Mouse (Mus musculus) CH12.LX (cell line): ENCODE results near the gene Trpm7. TPM values are rescaled to one million over a fixed set of nuclear protein-coding genes. Genes with fewer than 3 reads are reported as not detected.

Experiments used
- DNase-seq: peaks from one replicate; pipeline ENCODE4 v3.0.0-alpha.2; 2013; ENCODE audit errors: extremely low read depth
- H3K27ac ChIP-seq: 2 replicates; pipeline ENCODE4 v1.5.1; 2012; ENCODE audit warnings: low read depth, mild to moderate bottlenecking, control low read depth, moderate library complexity; ENCODE audit not compliant: insufficient read depth
- H3K27me3 ChIP-seq: replicated peaks from 2 replicates; pipeline ENCODE3; 2012; ENCODE audit warnings: inconsistent platforms
- H3K36me3 ChIP-seq, 2 experiments: replicated peaks in 1 of 2; 2 replicates each; pipeline versions ENCODE3 to v1.6.1; 2012; ENCODE audit warnings: inconsistent platforms in 1 of 2, low read length in 1 of 2, mild to moderate bottlenecking in 1 of 2, mixed read lengths in 1 of 2, moderate library complexity in 1 of 2; ENCODE audit not compliant: control insufficient read depth in 1 of 2, insufficient read depth in 1 of 2
- H3K4me1 ChIP-seq, 2 experiments: 2 replicates each; pipeline ENCODE4 v1.6.1; 2012; ENCODE audit warnings: inconsistent platforms in 1 of 2, moderate library complexity in 1 of 2; ENCODE audit not compliant: insufficient read depth in 2 of 2, control insufficient read depth in 1 of 2
- H3K4me2 ChIP-seq: 2 replicates; pipeline ENCODE4 v1.6.1; 2012; ENCODE audit warnings: low read depth, mild to moderate bottlenecking, control low read depth; ENCODE audit not compliant: poor library complexity, insufficient read depth, severe bottlenecking
- H3K4me3 ChIP-seq, 3 experiments: fragments of 150-350 bp in 1 of 3; sonication (generic) in 1 of 3; replicated peaks in 1 of 3; 2 replicates each; pipeline versions ENCODE3 to v1.5.1; 2011 to 2012; ENCODE audit warnings: low read depth in 2 of 3, low read length in 2 of 3, mild to moderate bottlenecking in 2 of 3, moderate library complexity in 2 of 3, control low read depth in 1 of 3, improper control_type of control experiment in 1 of 3, inconsistent platforms in 1 of 3, mixed read lengths in 1 of 3; ENCODE audit not compliant: poor library complexity in 1 of 3
- H3K79me2 ChIP-seq: replicated peaks from 2 replicates; pipeline ENCODE4 v1.6.1; 2012; ENCODE audit warnings: mild to moderate bottlenecking, moderate library complexity; ENCODE audit not compliant: control insufficient read depth, poor library complexity, insufficient read depth, severe bottlenecking; ENCODE audit errors: extremely low read depth
- H3K9ac ChIP-seq: 2 replicates; pipeline ENCODE4 v1.6.1; 2012; ENCODE audit warnings: low read depth, mild to moderate bottlenecking, control low read depth, moderate library complexity; ENCODE audit not compliant: insufficient read depth
- H3K9me3 ChIP-seq: replicated peaks from 2 replicates; pipeline ENCODE3; 2012; ENCODE audit warnings: low read length, inconsistent platforms, mixed read lengths
- BHLHE40 ChIP-seq: IDR thresholded peaks from 2 replicates; pipeline ENCODE4 v1.6.1; 2011; ENCODE audit warnings: mild to moderate bottlenecking, low read depth, low read length, improper control_type of control experiment
- CHD1 ChIP-seq: IDR thresholded peaks from 2 replicates; pipeline ENCODE4 v1.6.1; 2012; ENCODE audit warnings: low read depth, low read length, improper control_type of control experiment, inconsistent platforms
- E2F4 ChIP-seq: IDR thresholded peaks from 2 replicates; pipeline ENCODE4 v1.6.1; 2011; ENCODE audit warnings: low read depth, low read length, improper control_type of control experiment; ENCODE audit not compliant: insufficient replicate concordance
- EP300 ChIP-seq: IDR thresholded peaks from 2 replicates; pipeline ENCODE4 v1.6.1; 2011; ENCODE audit warnings: low read length, improper control_type of control experiment
- ETS1 ChIP-seq: conservative IDR thresholded peaks from 2 replicates; pipeline ENCODE4 v1.6.1; 2012; ENCODE audit warnings: low read depth, mild to moderate bottlenecking, inconsistent platforms, low read length, improper control_type of control experiment, moderate library complexity
- GABPA ChIP-seq: IDR thresholded peaks from 2 replicates; pipeline ENCODE4 v1.6.1; 2012; ENCODE audit warnings: low read depth, low read length, improper control_type of control experiment, inconsistent platforms; ENCODE audit not compliant: insufficient replicate concordance
- HCFC1 ChIP-seq: IDR thresholded peaks from 2 replicates; pipeline ENCODE4 v1.6.1; 2012; ENCODE audit warnings: low read depth, mild to moderate bottlenecking, inconsistent platforms, low read length, improper control_type of control experiment
- IRF4 ChIP-seq: IDR thresholded peaks from 2 replicates; pipeline ENCODE4 v1.6.1; 2014; ENCODE audit warnings: low read depth, mild to moderate bottlenecking, inconsistent platforms, low read length, improper control_type of control experiment
- JUND ChIP-seq: conservative IDR thresholded peaks from 2 replicates; pipeline ENCODE4 v1.6.1; 2011; ENCODE audit warnings: low read depth, low read length, improper control_type of control experiment
- KAT2A ChIP-seq: IDR thresholded peaks from 2 replicates; pipeline ENCODE4 v1.6.1; 2012; ENCODE audit warnings: low read length, improper control_type of control experiment, inconsistent platforms; ENCODE audit not compliant: insufficient replicate concordance
- MAX ChIP-seq: IDR thresholded peaks from 2 replicates; pipeline ENCODE4 v1.6.1; 2011; ENCODE audit warnings: low read length, improper control_type of control experiment
- MAZ ChIP-seq: IDR thresholded peaks from 2 replicates; pipeline ENCODE4 v1.6.1; 2012; ENCODE audit warnings: low read depth, mild to moderate bottlenecking, inconsistent platforms, low read length, improper control_type of control experiment, moderate library complexity
- MEF2A ChIP-seq: IDR thresholded peaks from 2 replicates; pipeline ENCODE4 v1.6.1; 2014; ENCODE audit warnings: low read depth, mild to moderate bottlenecking, inconsistent platforms, low read length, improper control_type of control experiment, borderline replicate concordance
- NELFE ChIP-seq: IDR thresholded peaks from 2 replicates; pipeline ENCODE4 v1.6.1; 2011; ENCODE audit warnings: low read depth, low read length, improper control_type of control experiment
- NRF1 ChIP-seq: IDR thresholded peaks from 2 replicates; pipeline ENCODE4 v1.6.1; 2014; ENCODE audit warnings: low read depth, mild to moderate bottlenecking, inconsistent platforms, low read length, improper control_type of control experiment, moderate library complexity
- PAX5 ChIP-seq: IDR thresholded peaks from 2 replicates; pipeline ENCODE4 v1.6.1; 2012; ENCODE audit warnings: low read length, inconsistent platforms, mixed read lengths
- RAD21 ChIP-seq: IDR thresholded peaks from 2 replicates; pipeline ENCODE4 v1.6.1; 2011; ENCODE audit warnings: low read depth, mild to moderate bottlenecking, low read length, improper control_type of control experiment, moderate library complexity
- RCOR1 ChIP-seq: conservative IDR thresholded peaks from 2 replicates; pipeline ENCODE4 v1.6.1; 2012; ENCODE audit warnings: low read depth, mild to moderate bottlenecking, inconsistent platforms, low read length, improper control_type of control experiment
- SIN3A ChIP-seq: IDR thresholded peaks from 2 replicates; pipeline ENCODE4 v1.6.1; 2012; ENCODE audit warnings: low read length, improper control_type of control experiment, inconsistent platforms
- SMC3 ChIP-seq: IDR thresholded peaks from 2 replicates; pipeline ENCODE4 v1.6.1; 2011; ENCODE audit warnings: low read depth, low read length, improper control_type of control experiment
- TBP ChIP-seq: conservative IDR thresholded peaks from 2 replicates; pipeline ENCODE4 v1.6.1; 2011; ENCODE audit warnings: low read depth, low read length, improper control_type of control experiment
- TCF12 ChIP-seq: IDR thresholded peaks from 2 replicates; pipeline ENCODE4 v1.6.1; 2014; ENCODE audit warnings: low read depth, mild to moderate bottlenecking, inconsistent platforms, low read length, improper control_type of control experiment
- UBTF ChIP-seq: IDR thresholded peaks from 2 replicates; pipeline ENCODE4 v1.6.1; 2012; ENCODE audit warnings: low read depth, mild to moderate bottlenecking, inconsistent platforms, low read length, improper control_type of control experiment, moderate library complexity
- USF1 ChIP-seq: IDR thresholded peaks from 2 replicates; pipeline ENCODE4 v1.6.1; 2014; ENCODE audit warnings: low read depth, mild to moderate bottlenecking, inconsistent platforms, low read length, improper control_type of control experiment
- USF2 ChIP-seq: conservative IDR thresholded peaks from 2 replicates; pipeline ENCODE4 v1.6.1; 2011; ENCODE audit warnings: low read depth, low read length, improper control_type of control experiment
- ZC3H11A ChIP-seq: IDR thresholded peaks from 2 replicates; pipeline ENCODE4 v1.6.1; 2012; ENCODE audit warnings: low read depth, mild to moderate bottlenecking, inconsistent platforms, low read length, improper control_type of control experiment
- ZKSCAN1 ChIP-seq: IDR thresholded peaks from 2 replicates; pipeline ENCODE4 v1.6.1; 2012; ENCODE audit warnings: low read depth, inconsistent platforms, low read length, improper control_type of control experiment, borderline replicate concordance
- ZMIZ1 ChIP-seq: IDR thresholded peaks from 2 replicates; pipeline ENCODE4 v1.6.1; 2012; ENCODE audit warnings: low read depth, mild to moderate bottlenecking, inconsistent platforms, low read length, improper control_type of control experiment
- dilution Hi-C: fragments of 300-500 bp; cut with MboI; formaldehyde crosslinking; loops from 2 replicates; pipeline ENCODE4 v1.14.3; 2020; ENCODE audit warnings: low sequenced_read_pairs; ENCODE audit not compliant: extremely low pct_unique_long_range_greater_than_20kb, extremely low pct_ligation_motif_present
- in situ Hi-C: fragments of 300-500 bp; cut with MboI; formaldehyde crosslinking; loops from 3 replicates; pipeline ENCODE4 v1.14.3; 2019; ENCODE audit warnings: low sequenced_read_pairs, low pct_ligation_motif_present, low pct_unique_long_range_greater_than_20kb, mixed read lengths
- polyA plus RNA-seq: library from polyadenylated mRNA; unstranded; fragments of >175 nt; gene quantifications from 2 replicates; pipeline ENCODE4 v1.2.1, GENCODE M21; 2012; ENCODE audit warnings: low read depth; ENCODE audit not compliant: insufficient read length
- total RNA-seq, 2 experiments: library from RNA; depleted of rRNA; stranded (reverse); fragments of 300-350 nt in 1 of 2; fragments of >200 nt in 1 of 2; gene quantifications; 2 replicates each; pipeline ENCODE4 v1.2.3; 2012 to 2014

Gene Trpm7
- total and polyA plus RNA-seq, 3 experiments, result 14.1 to 30.1 (median 23.7) TPM

- H3K4me3 ChIP-seq, result no peak overlapping the region
- TF ChIP-seq NELFE (no peak), RCOR1 (no peak), NRF1 (no peak), GABPA (no peak), CHD1 (no peak), RAD21 (no peak), MAZ (no peak), USF2 (no peak), KAT2A (no peak), SIN3A (no peak), TCF12 (no peak), ETS1 (no peak), IRF4 (no peak), HCFC1 (no peak), MEF2A (no peak), ZC3H11A (no peak), E2F4 (no peak), PAX5 (no peak)
- TF ChIP-seq, all 38 proteins: peak for 0
- dilution Hi-C loops (no loop called here), in situ Hi-C loops (no loop called here)
- Histone ChIP-seq H3K27ac (no peak overlapping the region), H3K27me3 (no peaks in the 10 kb centered on the region), H3K4me2 (no peak overlapping the region), H3K9ac (no peak overlapping the region), H3K4me1 (no peaks in the 10 kb centered on the region), H3K9me3 (no peaks in the 10 kb centered on the region), H3K36me3 (peaks cover 17 to 44% of the 10 kb centered on the region in 2 experiments), H3K79me2 (no peaks in the 10 kb centered on the region)
- no peak for DNase-seq
Observed at GRCm38 (mm10) chr2:126892316-126892715, 16.3 kb upstream of the Trpm7 start.

GRCm38 (mm10) chr2:126891743-126892142, 15.7 kb upstream of the Trpm7 start:
- H3K27ac ChIP-seq, result no peak overlapping the region
- dilution Hi-C loops, result no loop called here
- H3K9ac ChIP-seq, result no peak overlapping the region
- no peak overlapping the region for H3K4me3 ChIP-seq
- peaks cover 17 to 38% of the 10 kb centered on the region in 2 experiments for H3K36me3 ChIP-seq
- no peak for DNase-seq
- TF ChIP-seq ZC3H11A (no peak), SMC3 (no peak), UBTF (no peak), RAD21 (no peak), EP300 (no peak), TBP (no peak), PAX5 (no peak), CHD1 (no peak), ZKSCAN1 (no peak), MAX (no peak), ETS1 (no peak), GABPA (no peak), ZMIZ1 (no peak), USF1 (no peak), MEF2A (no peak), IRF4 (no peak), BHLHE40 (no peak), JUND (no peak)
- no peak overlapping the region for H3K4me2 ChIP-seq
- no peaks in the 10 kb centered on the region for H3K79me2 ChIP-seq
- H3K9me3 ChIP-seq, result no peaks in the 10 kb centered on the region
- H3K4me1 ChIP-seq, result no peaks in the 10 kb centered on the region
- no peaks in the 10 kb centered on the region for H3K27me3 ChIP-seq
- in situ Hi-C loops, result no loop called here
